Mouse (Mus musculus): ENCODE results near the gene Zdhhc9.
A peak's percentile ranks its signal among the peaks of the same experiment; 100 is the strongest.
"Not testable (repeated sequence)": the region's sequence is repeated elsewhere in the genome, so short reads cannot be mapped to it uniquely, and the experiment has no call there.

The Zdhhc9 gene

GRCm38 (mm10) chrX:48208519-48209185 is at the start of gene Zdhhc9:
Zdhhc9 (minus strand) TSS chrX:48208878.
- DNase-seq = peak; percentile 85

GRCm38 (mm10) chrX:48257011-48257410 is 48.3 kb upstream of the Zdhhc9 start:
- no peak for DNase-seq

- peak; percentile 92 for DNase-seq
Observed at GRCm38 (mm10) chrX:48256468-48257007, 47.9 kb upstream of the Zdhhc9 start, which contains the start of gene Utp14a. Utp14a (plus strand) TSS chrX:48256862.

GRCm38 (mm10) chrX:48255830-48256428 is 47.3 kb upstream of the Zdhhc9 start:
- no peak for DNase-seq

- no peak for DNase-seq
Observed at GRCm38 (mm10) chrX:48234417-48234816, 25.7 kb upstream of the Zdhhc9 start.

GRCm38 (mm10) chrX:48226225-48226624 is 17.5 kb upstream of the Zdhhc9 start:
- DNase-seq = no peak

GRCm38 (mm10) chrX:48222706-48223105 is 14.0 kb upstream of the Zdhhc9 start:
- DNase-seq = no peak

GRCm38 (mm10) chrX:48219468-48219867 is 10.8 kb upstream of the Zdhhc9 start:
- DNase-seq = no peak

- not testable (repeated sequence) for DNase-seq
Observed at GRCm38 (mm10) chrX:48209746-48210145, 1.1 kb upstream of the Zdhhc9 start.

GRCm38 (mm10) chrX:48207761-48208487 is 754 bp downstream of the Zdhhc9 start:
- peak; percentile 30 for DNase-seq

GRCm38 (mm10) chrX:48204469-48204868 is 4.2 kb downstream of the Zdhhc9 start:
- no peak for DNase-seq

- no peak for DNase-seq
Observed at GRCm38 (mm10) chrX:48203763-48204162, 4.9 kb downstream of the Zdhhc9 start.

- no peak for DNase-seq
Observed at GRCm38 (mm10) chrX:48202995-48203394, 5.7 kb downstream of the Zdhhc9 start.

GRCm38 (mm10) chrX:48202436-48202835 is 6.2 kb downstream of the Zdhhc9 start:
- DNase-seq = no peak

- DNase-seq = no peak
Observed at GRCm38 (mm10) chrX:48201973-48202372, 6.7 kb downstream of the Zdhhc9 start.

GRCm38 (mm10) chrX:48200699-48201098 is 8.0 kb downstream of the Zdhhc9 start:
- no peak for DNase-seq

- DNase-seq = no peak
Observed at GRCm38 (mm10) chrX:48199026-48199425, 9.7 kb downstream of the Zdhhc9 start.

- DNase-seq = no peak
Observed at GRCm38 (mm10) chrX:48197856-48198255, 10.8 kb downstream of the Zdhhc9 start.

GRCm38 (mm10) chrX:48193235-48194152 is 15.2 kb downstream of the Zdhhc9 start:
- no peak for DNase-seq

- no peak for DNase-seq
Observed at GRCm38 (mm10) chrX:48191261-48191660, 17.4 kb downstream of the Zdhhc9 start.

- DNase-seq = no peak
Observed at GRCm38 (mm10) chrX:48184703-48185102, 24.0 kb downstream of the Zdhhc9 start.

- DNase-seq = no peak
Observed at GRCm38 (mm10) chrX:48181844-48182243, 26.8 kb downstream of the Zdhhc9 start.

GRCm38 (mm10) chrX:48170368-48170767 is 38.3 kb downstream of the Zdhhc9 start:
- no peak for DNase-seq
